Mouse (Mus musculus): ENCODE measurements around the gene Tbc1d2b.

The Tbc1d2b gene

DNA sequence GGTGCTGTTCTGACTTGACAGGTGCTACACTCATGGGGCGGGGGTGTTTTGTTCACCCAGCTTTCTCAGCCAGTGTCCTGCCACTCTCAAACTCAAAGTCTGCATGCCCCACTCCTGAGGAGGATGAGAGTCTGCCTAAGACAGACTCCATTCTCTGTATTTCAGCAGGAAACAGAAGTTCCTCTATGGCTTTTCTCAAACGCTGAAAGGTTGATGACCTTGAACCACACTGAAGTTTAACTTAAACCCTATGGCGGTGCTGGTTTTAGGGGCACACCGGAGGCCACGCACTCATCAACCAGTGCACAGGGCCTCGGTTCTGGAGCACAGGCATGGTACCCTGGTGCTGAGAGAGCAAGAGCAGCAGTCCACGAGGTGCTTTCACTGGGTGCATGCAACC lies 13.4 kb downstream of the Tbc1d2b start:
- no peak for TF ChIP-seq GATA4 (IDR thresholded peaks at IDR 0.05; ENCODE audit: insufficient replicate concordance, low read length)

DNA sequence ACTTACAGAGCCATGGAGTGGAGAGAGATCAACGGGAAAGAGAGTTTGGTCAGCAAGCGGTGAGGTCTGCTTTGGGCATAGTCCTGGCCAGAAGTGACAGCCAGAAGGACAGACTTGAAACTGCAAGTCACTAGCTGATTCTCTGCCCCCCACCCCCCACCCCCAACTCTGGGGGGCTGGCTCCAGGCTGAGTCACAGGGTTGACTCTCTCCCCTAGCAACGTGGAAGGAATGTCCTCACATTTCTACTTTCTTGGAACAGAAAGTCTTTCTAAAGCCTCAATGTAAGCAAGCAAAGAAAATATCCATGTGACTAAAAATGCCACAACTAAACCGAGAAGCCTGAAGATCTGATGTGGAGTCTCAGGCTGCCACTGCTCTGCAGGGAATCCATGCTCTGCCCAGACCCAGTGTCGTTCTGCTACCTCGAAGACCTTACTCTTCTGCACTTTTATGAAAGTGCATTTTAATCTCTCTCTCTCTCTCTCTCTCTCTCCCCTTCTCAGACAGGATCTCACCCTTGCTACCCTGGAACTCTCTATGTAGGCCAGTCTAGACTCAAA lies 14.7 kb downstream of the Tbc1d2b start:
- no peak for TF ChIP-seq GATA4 (IDR thresholded peaks at IDR 0.05; ENCODE audit: insufficient replicate concordance, low read length)

DNA sequence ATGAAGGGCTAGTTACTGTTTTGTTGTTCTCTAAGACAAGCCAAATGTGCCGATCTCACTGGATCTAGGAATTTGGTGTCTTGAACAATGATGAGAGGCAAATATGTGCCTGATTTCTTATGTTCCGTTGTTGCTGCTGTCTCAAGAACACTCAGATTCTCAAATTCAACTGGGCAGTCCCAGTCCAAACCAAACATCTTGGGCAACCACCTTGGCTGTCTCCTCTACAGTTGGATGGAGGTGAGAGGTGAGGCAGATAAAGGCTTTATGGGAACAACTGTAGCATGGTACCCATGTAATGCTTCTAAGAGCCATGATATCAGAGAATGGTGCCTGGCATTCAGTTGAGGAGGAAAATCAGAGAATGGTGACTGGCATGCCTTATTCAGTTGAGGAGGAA lies 17.4 kb downstream of the Tbc1d2b start:
- TF ChIP-seq GATA4 (IDR thresholded peaks at IDR 0.05; ENCODE audit: insufficient replicate concordance, low read length) = peak; percentile 33; the same call in 1 of the 2 replicates

DNA sequence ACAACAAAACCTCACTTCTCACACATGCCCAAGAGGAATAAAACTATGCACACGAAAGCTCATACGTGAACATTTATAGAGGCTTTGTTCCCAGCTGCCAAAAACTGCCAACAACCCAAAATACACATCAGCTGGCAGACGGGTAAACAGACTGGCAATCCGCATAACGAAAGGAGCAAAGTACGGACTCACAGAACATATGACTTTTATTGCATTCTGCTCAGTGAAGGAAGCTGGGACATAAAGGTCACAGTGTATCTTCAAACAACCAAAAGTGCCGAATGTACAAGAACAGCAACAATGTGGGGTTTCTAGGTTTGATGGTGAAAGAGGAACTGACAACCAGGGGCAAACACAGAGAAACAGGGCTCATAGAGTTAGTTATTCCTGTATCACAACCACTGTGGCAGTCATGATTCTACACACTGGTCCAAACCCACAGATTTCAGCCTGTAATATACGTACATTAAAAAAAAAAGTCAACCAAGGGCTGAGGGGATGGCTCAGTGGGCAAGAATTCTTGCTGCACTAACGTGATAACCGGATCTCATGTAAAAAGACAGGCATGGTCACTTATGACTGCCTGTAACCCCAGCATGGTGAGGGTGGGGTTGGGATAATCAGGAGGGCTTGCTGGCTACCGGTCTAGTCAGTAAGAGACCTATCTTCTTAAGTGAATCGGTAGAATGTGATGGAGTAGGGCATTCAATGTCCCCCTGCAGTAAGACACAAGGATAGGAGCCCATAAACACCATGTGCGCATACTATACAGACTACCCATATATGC lies 19.4 kb downstream of the Tbc1d2b start:
- TF ChIP-seq GATA4 (IDR thresholded peaks at IDR 0.05; ENCODE audit: insufficient replicate concordance, low read length) = no peak

DNA sequence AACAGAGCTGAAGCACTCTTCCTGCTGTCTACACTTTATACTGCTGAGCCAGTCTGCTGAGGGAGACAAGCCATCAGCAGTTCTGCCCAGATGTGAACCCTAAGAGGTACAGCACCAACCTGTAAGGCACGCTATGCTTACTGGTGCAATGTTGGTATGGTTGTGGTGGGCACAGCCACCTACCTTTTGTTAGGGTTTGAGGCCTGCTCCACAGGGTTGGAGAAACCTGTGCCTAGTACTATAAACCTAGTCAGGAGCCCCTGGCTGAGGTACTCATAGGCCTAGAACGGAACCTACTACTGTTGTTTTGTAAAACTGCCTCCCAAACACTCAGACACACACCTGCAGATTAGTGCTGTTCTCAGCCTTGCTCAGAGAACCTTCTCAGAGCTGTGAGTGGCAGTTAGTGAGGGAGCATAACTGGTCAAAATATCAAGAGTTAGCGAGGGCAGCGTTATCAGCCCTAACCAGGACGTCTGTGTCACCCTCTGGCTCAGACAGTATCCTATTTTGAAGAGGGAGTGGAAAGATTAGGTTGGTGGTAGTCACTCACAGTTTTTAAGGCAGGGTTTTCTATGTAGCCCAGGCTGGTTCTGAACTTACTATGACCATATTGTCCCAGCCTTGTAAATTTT lies 20.3 kb downstream of the Tbc1d2b start:
- TF ChIP-seq GATA4 (IDR thresholded peaks at IDR 0.05; ENCODE audit: insufficient replicate concordance, low read length) = no peak

DNA sequence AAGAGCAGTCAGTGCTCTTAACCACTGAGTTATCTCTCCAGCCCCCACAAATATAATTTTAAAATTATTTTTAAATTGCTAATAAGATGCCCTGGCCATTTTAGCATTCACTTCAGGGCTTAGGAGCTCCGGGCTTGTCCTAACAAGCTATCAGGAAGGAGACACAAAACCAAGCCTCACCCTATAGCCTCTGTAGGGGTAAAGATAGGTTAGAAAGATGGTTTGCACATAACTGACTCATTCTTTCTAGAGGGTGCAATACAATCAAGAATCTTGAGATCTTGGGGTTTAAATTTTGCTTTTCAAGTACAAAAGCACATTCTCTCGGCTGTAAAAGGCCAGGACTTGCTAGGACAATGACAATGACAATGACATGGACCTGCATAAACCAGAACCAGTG lies 21.6 kb downstream of the Tbc1d2b start:
- no peak for TF ChIP-seq GATA4 (IDR thresholded peaks at IDR 0.05; ENCODE audit: insufficient replicate concordance, low read length)

DNA sequence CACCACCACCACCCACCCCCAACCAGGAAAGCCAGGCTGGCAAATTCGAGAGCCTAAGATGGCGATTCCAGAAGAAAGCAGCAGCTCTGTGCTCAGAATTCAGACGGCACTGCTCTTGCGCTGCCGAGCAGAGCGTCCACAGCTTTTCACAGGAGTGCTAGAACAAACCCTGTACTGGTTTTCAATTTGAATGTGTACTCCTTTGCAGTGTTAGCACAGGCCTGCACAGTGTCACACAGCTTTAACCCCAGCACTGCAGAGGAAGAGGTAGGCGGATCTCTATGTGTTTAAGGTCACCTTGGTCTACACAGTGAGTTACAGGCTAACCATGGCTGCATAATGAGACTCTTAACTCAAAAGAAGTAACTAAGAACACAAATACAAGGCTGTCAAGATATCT lies 22.3 kb downstream of the Tbc1d2b start:
- no peak for TF ChIP-seq GATA4 (IDR thresholded peaks at IDR 0.05; ENCODE audit: insufficient replicate concordance, low read length)

DNA sequence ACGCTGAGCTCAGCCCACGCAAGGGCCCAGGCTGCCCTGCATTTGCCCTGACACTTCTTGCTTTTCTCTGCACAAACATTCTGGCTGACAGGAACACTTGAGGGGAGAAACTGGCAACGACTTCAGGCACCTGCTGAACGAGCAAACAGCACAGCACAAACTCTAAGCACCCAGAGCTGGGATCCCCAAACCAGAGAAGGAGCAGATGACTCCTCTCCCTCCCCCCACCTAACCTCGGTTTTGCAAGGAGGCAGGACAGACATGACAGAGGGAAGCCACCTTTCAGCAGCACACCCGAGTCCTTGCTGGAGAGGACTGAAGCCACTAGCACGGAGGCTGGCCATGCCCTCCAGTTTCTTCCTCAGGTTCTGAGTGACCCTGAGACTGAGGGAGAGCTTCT lies 23.3 kb downstream of the Tbc1d2b start:
- TF ChIP-seq GATA4 (IDR thresholded peaks at IDR 0.05; ENCODE audit: insufficient replicate concordance, low read length) = no peak

DNA sequence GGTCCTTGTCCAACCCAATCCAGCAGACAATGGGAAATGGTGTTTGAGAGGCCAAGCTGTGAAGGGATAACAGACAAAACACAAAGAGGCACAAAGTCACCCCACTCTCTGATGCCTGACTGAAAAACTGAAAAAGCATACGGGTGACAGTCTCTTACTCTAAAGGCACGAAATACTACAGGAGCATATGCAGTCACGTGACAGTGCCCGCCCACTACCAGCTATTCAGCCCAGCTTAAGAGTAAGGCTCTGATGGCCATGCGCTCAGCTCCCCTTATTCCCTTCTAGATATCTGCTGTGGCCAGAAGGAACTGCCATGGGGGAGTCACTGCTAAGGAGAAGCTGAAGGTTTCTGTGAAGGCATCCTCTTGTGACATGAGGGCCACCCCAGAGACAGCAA lies 24.8 kb downstream of the Tbc1d2b start:
- TF ChIP-seq GATA4 (IDR thresholded peaks at IDR 0.05; ENCODE audit: insufficient replicate concordance, low read length) = no peak

DNA sequence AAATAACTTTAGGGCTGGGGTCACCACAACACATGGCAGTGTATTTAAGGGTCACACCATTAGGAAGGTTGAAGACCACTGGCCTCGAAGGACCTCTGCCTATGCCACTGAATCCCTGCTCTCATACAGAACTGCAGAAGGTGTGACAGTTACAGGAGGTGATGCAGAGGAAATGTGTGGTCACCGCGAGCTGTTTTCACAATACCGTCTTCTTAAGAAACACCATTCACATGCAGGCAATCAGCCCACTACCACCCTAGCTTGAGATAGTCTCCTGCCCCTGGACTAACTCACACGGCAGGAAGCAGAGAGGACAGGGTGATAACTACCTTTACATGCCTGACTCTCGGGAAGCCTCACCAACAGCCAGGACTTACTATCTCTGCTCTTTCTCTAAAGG lies 25.4 kb downstream of the Tbc1d2b start:
- TF ChIP-seq GATA4 (IDR thresholded peaks at IDR 0.05; ENCODE audit: insufficient replicate concordance, low read length) = no peak

DNA sequence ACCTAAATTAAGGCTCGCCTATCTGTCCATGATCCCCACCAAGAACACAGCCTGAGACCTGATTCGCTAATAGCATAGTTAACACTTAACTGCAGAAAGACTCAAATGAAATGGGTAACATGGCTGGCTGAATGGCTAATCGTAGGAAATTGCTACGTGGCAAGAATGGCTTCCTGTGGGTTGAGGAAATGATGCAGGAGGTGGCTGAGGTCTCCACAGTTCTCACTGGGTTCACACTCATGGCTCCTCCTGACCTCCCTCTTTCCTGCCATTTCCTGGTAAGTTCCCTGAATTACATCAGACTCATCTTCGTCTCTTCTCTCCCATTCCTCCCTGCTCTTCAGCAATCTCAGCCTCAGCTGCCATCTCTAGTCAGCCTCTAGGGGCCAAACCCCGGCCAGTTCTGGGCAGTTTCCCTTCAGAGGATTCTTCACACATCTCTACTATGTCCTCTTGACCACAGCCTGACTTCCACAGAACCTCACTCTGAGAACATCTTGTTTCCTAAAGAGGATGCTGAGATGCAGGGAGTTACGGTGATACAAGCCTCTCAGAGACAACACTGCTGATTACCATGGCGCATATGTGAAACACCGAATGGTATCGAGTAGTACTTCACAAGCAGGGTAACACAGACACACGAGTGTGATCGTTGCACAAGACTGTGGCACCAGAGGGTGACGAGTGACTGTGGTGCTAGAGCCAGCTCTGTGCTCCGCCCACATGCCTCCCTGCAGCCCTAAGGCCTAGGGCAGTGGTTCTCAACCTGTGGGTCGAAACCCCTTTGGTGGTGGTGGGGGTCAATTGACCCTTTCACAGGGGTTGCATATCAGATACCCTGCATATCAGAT lies 26.1 kb downstream of the Tbc1d2b start:
- TF ChIP-seq GATA4 (IDR thresholded peaks at IDR 0.05; ENCODE audit: insufficient replicate concordance, low read length) = no peak

DNA sequence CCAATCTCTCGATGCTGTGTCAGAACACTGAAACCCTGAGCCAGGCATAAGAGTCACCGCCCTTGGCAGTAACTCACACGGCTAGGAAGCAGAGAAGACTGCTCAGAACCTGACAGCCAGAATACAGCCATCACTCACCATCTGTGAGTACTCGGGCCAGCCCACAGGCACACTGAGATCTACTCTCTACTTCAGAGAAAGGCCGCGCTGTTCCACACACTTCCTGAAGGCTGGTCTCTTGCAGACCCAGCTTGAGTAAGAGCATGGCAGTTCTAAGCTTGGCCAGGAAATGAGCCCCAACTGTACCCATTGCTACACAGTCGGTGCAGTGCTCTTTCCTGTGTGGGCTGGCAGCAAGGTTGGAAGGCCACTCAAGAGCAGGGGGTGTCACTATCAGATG lies 27.7 kb downstream of the Tbc1d2b start:
- TF ChIP-seq GATA4 (IDR thresholded peaks at IDR 0.05; ENCODE audit: insufficient replicate concordance, low read length) = no peak

DNA sequence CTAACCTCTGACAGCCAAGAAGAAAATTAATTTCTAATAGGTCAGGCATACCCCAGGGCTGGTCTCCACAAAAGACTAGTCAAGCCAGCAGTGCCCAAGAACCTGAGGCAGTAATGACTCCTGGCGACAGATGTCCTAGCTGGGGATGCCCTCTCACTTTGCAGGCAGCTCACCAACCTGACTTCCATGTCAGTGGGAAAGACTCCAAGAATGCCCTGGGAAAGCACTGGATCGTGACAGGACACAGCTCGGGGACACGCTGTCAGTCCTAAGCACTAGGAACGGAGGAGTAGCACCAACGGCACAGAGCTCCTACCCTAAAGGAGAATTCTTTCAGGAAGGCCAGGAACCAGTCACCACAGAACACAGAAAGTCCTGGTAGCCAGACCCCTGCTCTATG lies 28.3 kb downstream of the Tbc1d2b start:
- TF ChIP-seq GATA4 (IDR thresholded peaks at IDR 0.05; ENCODE audit: insufficient replicate concordance, low read length) = no peak

DNA sequence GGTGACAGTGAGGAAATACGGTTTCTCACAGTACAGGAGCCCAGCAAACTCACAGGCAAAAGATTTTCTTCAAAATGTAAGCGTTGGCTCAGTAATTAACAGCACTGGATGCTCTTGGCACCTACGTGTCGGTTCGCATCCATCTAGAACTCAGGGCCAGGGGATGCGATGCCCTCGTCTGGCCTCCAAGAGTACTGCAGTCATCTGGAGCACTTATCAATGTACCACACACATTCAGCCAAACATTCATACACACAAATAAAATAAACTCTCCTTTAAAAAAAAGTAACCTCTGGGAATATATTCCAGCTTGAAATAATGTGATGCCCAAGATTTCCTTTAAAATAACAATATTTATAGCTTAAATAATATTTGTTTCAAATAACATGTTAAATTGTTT lies 29.0 kb downstream of the Tbc1d2b start:
- TF ChIP-seq GATA4 (IDR thresholded peaks at IDR 0.05; ENCODE audit: insufficient replicate concordance, low read length) = no peak

DNA sequence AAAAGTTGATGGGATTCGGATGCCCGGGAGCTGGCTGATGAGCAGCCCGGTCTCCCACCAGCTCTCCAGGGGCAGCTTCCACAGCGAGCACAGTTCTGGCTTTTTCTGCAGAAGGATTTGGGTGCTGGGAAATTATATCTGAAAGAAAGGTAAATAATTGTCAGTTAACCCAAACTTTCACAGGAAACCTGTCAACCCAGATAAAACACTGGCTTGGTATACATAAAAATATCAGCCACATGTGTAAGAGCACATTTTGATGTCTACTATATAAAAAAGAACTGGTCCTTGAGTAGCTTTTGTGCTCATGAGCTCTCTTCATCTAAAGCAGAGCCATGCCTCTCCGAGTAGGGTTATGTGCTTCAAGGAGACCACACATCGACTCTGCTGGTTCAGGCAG lies 29.6 kb downstream of the Tbc1d2b start:
- no peak for TF ChIP-seq GATA4 (IDR thresholded peaks at IDR 0.05; ENCODE audit: insufficient replicate concordance, low read length)

DNA sequence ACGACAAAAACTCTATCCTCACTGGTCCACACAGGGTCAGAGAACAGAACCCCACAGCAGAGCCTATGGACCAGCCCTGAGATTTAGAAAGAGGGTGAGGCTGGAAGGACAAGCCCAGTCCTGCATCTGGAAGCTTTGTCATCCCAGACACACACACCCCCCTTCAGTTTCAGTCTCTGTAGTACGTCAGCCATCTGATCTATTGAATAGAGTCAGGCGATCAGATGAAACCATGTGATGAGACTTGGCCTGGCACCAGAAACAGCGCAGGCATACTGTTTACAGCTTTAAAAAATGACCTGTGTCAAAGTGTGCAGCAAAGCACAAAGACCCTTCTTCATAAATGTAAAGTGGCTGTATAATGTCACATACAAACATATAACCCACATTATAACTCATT lies 30.0 kb downstream of the Tbc1d2b start:
- no peak for TF ChIP-seq GATA4 (IDR thresholded peaks at IDR 0.05; ENCODE audit: insufficient replicate concordance, low read length)
